Mouse (Mus musculus): Measurements from ENCODE around the gene Psmc5. TPM values are rescaled to one million over a fixed set of nuclear protein-coding genes. Genes with fewer than 3 reads are reported as not detected.
"Not testable (repeated sequence)": the region's sequence is repeated elsewhere in the genome, so short reads cannot be mapped to it uniquely, and the experiment has no call there.

Gene Psmc5
- 330 and 386 TPM in 2 replicates for polyA plus RNA-seq (2016; fragmentation: Nextera tagmentation; extraction: Ambion mirVana)

DNA sequence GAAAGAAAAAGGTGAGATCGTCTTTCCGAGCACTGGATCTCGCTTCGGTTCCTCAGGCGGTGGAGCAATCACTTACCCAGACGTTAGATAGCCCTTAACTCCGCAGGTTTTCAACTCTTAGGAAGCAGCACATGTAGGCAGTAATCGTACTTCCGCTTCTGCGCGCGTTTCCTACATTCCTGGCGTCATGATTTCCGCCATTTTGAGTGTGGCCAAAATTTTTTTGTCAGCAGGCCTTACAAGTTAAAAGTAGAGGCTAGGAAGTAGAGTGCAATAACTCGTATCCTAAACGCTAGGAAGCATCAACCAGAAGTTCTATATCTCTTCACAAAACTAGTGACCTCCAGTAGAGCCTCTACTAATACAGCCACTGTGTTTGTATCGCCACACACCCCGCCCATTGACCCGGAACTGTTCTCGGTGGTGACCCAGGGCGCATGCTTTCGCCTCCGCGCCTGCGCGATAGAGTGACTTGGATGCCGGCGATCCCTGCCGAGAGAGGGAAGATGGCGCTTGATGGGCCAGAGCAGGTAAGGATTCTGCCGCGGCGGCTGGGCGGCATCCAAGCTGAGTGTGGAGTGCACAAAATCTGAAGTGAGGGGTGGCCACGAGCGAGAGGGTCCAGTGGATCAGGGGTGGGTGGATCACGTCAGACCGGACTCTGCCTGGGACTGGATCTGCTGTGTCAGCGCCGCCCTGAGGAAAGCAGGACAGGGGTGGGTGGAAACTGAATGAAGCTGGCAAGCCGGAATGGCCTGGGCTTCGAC, at the start of gene Psmc5, which contains the start of gene Ftsj3:
TSS of gene Psmc5 (plus strand) at position 470 of the 767 bp plus-strand sequence.
TSS of gene Ftsj3 (minus strand) at position 395 of the 767 bp plus-strand sequence.
- under 1% methylated on average over 42 of the region's 42 CpGs for WGBS
- peak; percentile 98 for DNase-seq (ENCODE audit: low spot score)
- H3K4me1 ChIP-seq: peaks cover 19% of the 10 kb centered on the region
- H3K4me3 ChIP-seq: peak within 1 kb of the TSS; percentile 83
- H3K36me3 ChIP-seq: peaks cover 68% of the 10 kb centered on the region
- no peaks in the 10 kb centered on the region for H3K9me3 ChIP-seq
- no peaks in the 10 kb centered on the region for H3K27me3 ChIP-seq (ENCODE audit: insufficient read depth, poor library complexity, severe bottlenecking)
- H3K27ac ChIP-seq: peak within 1 kb of the TSS; percentile 95

DNA sequence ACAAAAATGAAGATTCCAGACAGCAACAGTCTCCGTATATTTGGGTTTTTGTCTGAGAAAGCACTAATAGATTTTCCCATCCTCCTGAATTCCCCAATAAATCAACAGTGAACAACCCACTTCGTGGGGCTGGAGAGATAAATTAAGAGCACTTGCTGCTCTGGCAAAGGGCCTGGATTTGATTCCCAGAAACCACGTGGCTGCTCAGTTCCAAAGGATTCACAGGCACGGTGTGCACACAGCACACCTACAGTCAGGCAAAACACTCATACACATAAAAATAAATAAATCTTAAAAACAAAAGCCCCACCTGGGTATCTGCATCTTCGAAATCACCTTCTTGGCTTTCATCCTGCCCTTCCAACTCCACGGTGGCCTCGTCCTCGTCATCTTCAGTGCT, 43.2 kb upstream of the Psmc5 start:
- H3K36me3 ChIP-seq: peaks cover 52% of the 10 kb centered on the region

DNA sequence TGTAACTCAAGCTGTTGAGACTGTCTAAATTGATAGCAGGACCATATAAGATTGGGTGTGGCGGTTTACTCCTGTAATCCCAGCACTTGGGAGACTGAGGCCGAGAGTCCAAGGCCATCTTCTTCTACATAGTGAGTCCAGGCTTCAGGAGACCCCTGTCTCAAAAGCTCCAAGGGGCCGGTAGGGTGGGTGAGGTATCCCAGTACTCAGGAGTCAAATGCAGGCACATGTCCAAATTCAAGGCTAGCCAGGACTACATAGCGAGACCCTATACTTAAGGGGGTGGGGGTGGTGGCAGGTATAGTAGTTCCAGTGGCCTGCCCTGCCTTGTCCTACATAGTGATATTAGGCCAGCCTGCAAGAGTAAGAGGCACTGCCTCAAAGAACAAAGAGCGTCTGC, 41.1 kb upstream of the Psmc5 start:
- Histone ChIP-seq H3K4me1 (peaks cover 21% of the 10 kb centered on the region), H3K27ac (0 out of 2 replicates have a peak overlapping the region, but pooled peaks have one; percentile 97), H3K9me3 (no peaks in the 10 kb centered on the region), H3K36me3 (peaks cover 32% of the 10 kb centered on the region), H3K27me3 (ENCODE audit: insufficient read depth, poor library complexity, severe bottlenecking) (no peaks in the 10 kb centered on the region), H3K4me3 (peak overlapping the region; percentile 93)
- WGBS: 87% methylated on average over 5 of the region's 5 CpGs
- no peak for DNase-seq (ENCODE audit: low spot score)

More for the DNA sequence above, 43.2 kb upstream of the Psmc5 start:
- Histone ChIP-seq H3K4me1 (peaks cover 11% of the 10 kb centered on the region; the same call in 1 of the 2 replicates), H3K27me3 (ENCODE audit: insufficient read depth, poor library complexity, severe bottlenecking) (no peaks in the 10 kb centered on the region), H3K27ac (no peak overlapping the region), H3K9me3 (no peaks in the 10 kb centered on the region), H3K4me3 (no peak overlapping the region)
- 92% methylated on average over 8 of the region's 8 CpGs for WGBS
- DNase-seq (ENCODE audit: low spot score): no peak

DNA sequence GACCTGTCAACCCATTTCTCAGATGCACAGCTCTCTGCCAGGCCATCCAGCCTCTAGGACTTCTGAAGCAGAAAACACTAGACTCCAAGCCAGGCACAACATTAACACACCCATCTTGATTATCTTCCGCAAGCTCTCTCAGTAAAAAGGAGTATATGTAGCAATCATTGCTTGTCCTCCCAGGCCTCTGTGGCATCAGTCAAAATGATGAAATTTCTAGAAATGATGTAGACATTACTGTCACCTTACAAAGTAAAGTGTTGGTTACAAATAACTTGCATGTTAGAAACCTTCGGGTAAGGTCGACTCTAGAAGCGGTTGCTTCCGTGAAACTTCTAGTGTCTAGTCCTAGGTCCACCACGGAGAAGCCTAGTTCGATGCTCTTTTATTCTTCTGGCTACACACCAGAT, 40.5 kb upstream of the Psmc5 start:
- Histone ChIP-seq H3K27ac (peak overlapping the region; percentile 97), H3K4me3 (peak overlapping the region; percentile 93)
- WGBS: 26% methylated on average over 7 of the region's 7 CpGs

DNA sequence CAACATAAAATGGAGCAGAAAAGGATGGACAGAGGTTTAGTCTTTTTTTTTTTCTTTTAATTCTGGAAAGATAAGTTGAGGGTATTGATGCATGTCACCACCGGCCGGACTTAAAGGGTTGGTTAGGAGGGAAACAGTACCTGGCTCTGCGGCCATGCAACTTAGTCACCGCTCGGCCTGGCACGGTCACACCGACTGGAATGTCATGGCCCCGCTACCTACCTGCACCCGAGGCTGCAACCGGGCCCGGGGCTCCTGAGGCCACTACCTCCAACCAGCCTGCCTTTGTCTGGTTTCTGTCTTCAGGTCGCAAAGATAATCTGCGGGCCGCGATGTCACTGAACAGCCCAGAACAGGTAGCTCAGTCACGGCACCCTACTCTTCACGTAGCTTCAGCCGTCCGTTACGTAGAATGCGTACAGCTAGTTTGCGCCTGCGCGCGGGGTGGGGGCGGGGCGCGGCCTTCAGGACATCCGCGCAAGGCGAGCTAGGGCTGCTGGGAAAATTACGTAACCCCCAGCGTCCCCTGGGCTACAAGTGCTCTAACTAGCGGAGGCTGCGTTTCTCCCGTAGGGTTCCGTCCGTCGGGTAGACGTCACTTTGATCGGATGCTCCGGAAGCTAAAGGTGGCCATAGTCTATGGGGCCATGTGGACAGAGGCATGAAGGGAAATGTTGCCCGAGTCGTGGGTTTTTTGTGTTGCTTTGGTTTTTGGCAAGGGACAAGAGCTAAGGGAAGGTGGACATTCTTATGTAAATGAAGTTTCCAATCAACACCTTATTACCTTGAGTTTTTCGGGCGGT, 39.8 kb upstream of the Psmc5 start, which contains the start of gene Ccdc47:
TSS of gene Ccdc47 (minus strand) at position 418 of the 803 bp plus-strand sequence.
- WGBS: under 1% methylated on average over 46 of the region's 46 CpGs
- Histone ChIP-seq H3K36me3 (peaks cover 21% of the 10 kb centered on the region), H3K27ac (peak within 1 kb of the TSS; percentile 97), H3K4me1 (peaks cover 21% of the 10 kb centered on the region), H3K4me3 (peak within 1 kb of the TSS; percentile 93), H3K27me3 (ENCODE audit: insufficient read depth, poor library complexity, severe bottlenecking) (no peaks in the 10 kb centered on the region), H3K9me3 (no peaks in the 10 kb centered on the region)
- DNase-seq (ENCODE audit: low spot score): peak; percentile 99

More for the DNA sequence above, 40.5 kb upstream of the Psmc5 start:
- no peaks in the 10 kb centered on the region for H3K9me3 ChIP-seq
- no peaks in the 10 kb centered on the region for H3K27me3 ChIP-seq (ENCODE audit: insufficient read depth, poor library complexity, severe bottlenecking)
- H3K4me1 ChIP-seq: peaks cover 21% of the 10 kb centered on the region
- peaks cover 26% of the 10 kb centered on the region for H3K36me3 ChIP-seq
- no peak for DNase-seq (ENCODE audit: low spot score)

DNA sequence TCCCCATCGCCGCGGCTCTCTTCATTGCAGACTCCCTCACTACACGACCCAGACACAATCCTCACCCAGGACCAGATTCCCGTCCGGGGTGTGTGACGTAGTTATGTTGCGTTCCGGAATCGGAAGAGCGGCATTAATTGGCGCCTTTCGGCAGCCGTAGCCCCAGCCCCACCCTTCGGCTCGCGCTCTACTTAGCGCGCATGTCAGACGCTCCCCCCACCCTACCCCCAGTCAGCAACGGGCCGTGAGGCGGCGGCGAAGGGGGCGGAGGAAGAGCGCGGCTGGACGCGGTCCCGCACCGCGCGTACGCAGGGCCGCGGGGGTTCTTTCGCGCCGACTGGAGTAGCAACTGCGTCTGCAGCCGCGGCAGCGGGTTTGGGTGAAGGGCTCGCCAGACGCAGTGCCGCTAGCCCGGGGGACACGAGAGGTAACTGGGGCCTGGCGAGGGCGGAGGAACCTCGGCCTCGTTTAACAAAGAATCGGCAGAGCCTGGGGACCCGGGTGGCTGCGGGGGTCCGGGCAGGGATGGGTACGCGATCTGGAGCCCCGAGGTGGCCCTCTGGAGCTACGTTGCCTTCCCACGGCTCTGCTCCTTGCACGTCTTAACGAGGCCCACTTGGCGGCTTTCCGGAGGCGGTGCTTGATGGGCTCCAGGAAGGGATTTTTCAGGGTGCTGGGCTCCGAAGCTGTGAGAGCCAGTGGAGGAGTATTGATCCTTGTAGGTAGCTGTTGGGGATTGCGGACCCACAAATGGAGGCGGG, 39.0 kb upstream of the Psmc5 start, which contains the start of gene Ddx42:
TSS of gene Ddx42 (plus strand) at position 197 of the 761 bp plus-strand sequence.
- H3K27ac ChIP-seq: peak within 1 kb of the TSS; percentile 97
- under 1% methylated on average over 70 of the region's 70 CpGs for WGBS

DNA sequence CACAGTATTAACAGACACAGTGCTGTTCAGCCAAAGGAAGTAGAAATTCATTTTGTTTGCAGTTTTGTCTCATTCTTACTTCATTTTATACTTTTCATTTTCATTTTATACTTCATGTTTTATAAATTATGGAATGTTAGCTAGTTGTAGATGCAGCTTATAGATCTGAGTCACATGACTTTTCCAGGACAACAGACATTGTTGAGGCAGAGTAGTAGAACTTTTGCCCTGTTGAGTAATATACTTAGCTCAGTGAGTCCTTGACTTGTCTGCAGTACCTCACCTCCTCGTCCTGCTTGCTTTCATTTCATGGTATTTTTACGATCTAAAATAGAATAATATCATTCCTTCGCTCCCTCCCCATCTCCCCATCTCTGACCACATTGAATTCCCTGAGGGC, 35.4 kb upstream of the Psmc5 start:
- peaks cover 19% of the 10 kb centered on the region for H3K36me3 ChIP-seq
- no peak overlapping the region for H3K4me3 ChIP-seq
- 90% methylated on average over 3 of the region's 3 CpGs for WGBS
- H3K9me3 ChIP-seq: no peaks in the 10 kb centered on the region
- DNase-seq (ENCODE audit: low spot score): no peak
- H3K27ac ChIP-seq: no peak overlapping the region
- peaks cover 10% of the 10 kb centered on the region for H3K4me1 ChIP-seq
- H3K27me3 ChIP-seq (ENCODE audit: insufficient read depth, poor library complexity, severe bottlenecking): no peaks in the 10 kb centered on the region

More for the DNA sequence above, 39.0 kb upstream of the Psmc5 start, which contains the start of gene Ddx42:
- peaks cover 13% of the 10 kb centered on the region for H3K36me3 ChIP-seq
- peak; percentile 96 for DNase-seq (ENCODE audit: low spot score)
- no peaks in the 10 kb centered on the region for H3K9me3 ChIP-seq
- H3K27me3 ChIP-seq (ENCODE audit: insufficient read depth, poor library complexity, severe bottlenecking): no peaks in the 10 kb centered on the region
- H3K4me1 ChIP-seq: peaks cover 21% of the 10 kb centered on the region
- H3K4me3 ChIP-seq: peak within 1 kb of the TSS; percentile 93

DNA sequence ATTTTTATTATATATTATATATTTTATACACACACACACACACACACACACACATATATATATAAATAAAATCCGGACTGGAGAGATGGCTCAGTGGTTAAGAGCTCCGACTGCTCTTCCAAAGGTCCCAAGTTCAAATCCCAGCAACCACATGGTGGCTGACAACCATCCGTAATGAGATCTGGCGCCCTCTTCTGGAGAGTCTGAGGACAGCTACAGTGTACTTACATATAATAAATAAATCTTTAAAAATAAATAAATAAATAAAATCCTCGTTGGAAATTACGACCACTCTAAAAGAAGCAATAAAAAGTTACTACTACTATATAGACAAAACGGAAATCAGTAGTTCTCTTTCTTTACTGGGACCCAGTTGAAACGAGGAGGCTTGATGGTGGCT, 22.0 kb upstream of the Psmc5 start:
- not testable (repeated sequence) for H3K4me1 ChIP-seq; H3K27me3 ChIP-seq (ENCODE audit: insufficient read depth, poor library complexity, severe bottlenecking); H3K27ac ChIP-seq; DNase-seq (ENCODE audit: low spot score); H3K9me3 ChIP-seq; H3K4me3 ChIP-seq
- H3K36me3 ChIP-seq: peaks cover 95% of the 10 kb centered on the region
- 84% methylated on average over 8 of the region's 8 CpGs for WGBS

DNA sequence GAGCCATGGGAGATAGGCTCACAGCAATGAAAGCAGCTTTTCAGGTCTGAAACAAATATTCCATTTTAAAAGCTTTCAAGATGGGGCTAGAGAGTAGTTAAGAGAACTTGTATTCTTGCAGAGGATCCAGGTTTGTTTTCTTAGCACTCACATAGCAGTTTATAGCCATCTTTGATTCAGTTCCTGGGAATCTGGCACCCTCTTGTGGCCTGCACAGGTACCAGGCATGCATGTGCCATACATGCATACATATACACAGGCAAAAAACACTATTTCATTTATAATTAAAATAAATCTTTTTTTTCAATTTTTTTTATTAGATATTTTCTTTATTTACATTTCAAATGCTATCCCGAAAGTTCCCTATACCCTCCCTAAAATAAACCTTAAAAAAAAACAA, 9.1 kb upstream of the Psmc5 start:
- Histone ChIP-seq H3K4me3 (no peak overlapping the region), H3K27ac (no peak overlapping the region), H3K36me3 (peaks cover 100% of the 10 kb centered on the region), H3K27me3 (ENCODE audit: insufficient read depth, poor library complexity, severe bottlenecking) (no peaks in the 10 kb centered on the region), H3K9me3 (peaks cover 6% of the 10 kb centered on the region; the same call in 1 of the 2 replicates), H3K4me1 (no peaks in the 10 kb centered on the region)
- WGBS: 93% methylated on average over 1 of the region's 1 CpGs
- no peak for DNase-seq (ENCODE audit: low spot score)

DNA sequence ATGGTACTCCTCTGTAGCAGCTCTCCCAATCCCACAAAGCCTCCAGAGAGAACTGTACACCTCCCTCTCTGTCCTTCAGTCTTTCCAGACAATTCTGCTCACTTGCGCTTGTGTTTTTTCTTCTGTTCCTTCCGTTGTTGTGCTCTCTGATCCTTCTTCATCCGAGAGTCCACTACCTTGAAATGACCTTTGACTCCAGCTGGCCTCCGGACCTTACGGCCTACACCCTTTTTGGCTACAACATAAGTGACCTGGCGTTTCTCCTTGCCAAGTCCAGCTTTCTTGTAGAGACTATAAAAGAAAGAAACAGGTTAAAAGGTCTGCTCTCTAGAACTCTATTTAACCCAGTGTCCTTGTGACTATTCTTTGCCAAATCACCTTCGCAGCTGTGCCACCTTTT, 6.6 kb upstream of the Psmc5 start:
- H3K27me3 ChIP-seq (ENCODE audit: insufficient read depth, poor library complexity, severe bottlenecking): no peaks in the 10 kb centered on the region
- 0 out of 2 replicates have a peak, but pooled peaks cover under 1% of the 10 kb centered on the region for H3K4me1 ChIP-seq
- DNase-seq (ENCODE audit: low spot score): no peak
- H3K27ac ChIP-seq: no peak overlapping the region
- H3K4me3 ChIP-seq: no peak overlapping the region
- H3K9me3 ChIP-seq: peaks cover 6% of the 10 kb centered on the region; the same call in 1 of the 2 replicates
- 87% methylated on average over 7 of the region's 7 CpGs for WGBS
- peaks cover 100% of the 10 kb centered on the region for H3K36me3 ChIP-seq

DNA sequence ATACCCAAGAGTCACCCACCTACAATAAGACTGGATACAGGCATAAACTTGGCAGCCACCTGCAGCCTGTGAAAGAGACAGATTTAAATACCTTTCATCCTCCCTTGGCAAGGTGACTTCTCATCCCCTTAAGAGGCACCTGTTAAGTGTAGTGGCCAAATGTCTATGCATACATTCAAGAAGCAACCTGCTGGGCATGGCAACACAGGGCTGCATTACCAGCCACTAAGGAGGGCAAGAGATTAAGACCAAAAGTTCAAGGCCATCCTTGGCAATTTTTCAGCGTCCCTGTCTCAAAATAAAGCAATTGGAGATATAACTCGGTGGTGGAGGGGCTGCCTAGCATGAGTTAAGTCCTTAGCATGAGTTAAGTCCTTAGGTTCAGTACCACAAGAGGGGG, 1.2 kb upstream of the Psmc5 start:
- H3K4me3 ChIP-seq: peak overlapping the region; percentile 83
- no peaks in the 10 kb centered on the region for H3K27me3 ChIP-seq (ENCODE audit: insufficient read depth, poor library complexity, severe bottlenecking)
- peaks cover 73% of the 10 kb centered on the region for H3K36me3 ChIP-seq
- no peak for DNase-seq (ENCODE audit: low spot score)
- H3K9me3 ChIP-seq: no peaks in the 10 kb centered on the region
- WGBS: 14% methylated on average over 2 of the region's 2 CpGs
- peaks cover 19% of the 10 kb centered on the region for H3K4me1 ChIP-seq
- peak overlapping the region; percentile 95 for H3K27ac ChIP-seq

DNA sequence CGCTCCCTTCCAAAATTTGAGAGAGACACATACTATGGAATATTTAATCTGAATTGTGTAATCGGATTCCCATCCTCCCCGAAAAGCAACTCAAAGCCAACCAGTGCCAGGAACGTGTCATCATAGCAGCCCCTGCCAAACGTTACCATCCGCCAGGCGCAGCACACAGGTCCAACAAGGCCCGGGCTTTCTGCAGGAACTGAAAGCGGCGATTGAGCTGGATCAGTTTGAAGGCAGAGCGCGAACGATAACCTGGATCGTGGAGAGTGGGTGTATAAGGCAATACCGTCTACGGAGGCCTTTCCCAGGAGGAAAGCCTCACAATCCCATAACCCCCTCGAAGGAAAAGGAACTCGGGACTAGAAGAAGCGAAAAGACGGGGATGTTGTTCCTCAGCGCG, 780 bp upstream of the Psmc5 start:
- Histone ChIP-seq H3K4me3 (peak overlapping the region; percentile 83), H3K27me3 (ENCODE audit: insufficient read depth, poor library complexity, severe bottlenecking) (no peaks in the 10 kb centered on the region), H3K4me1 (peaks cover 19% of the 10 kb centered on the region), H3K36me3 (peaks cover 70% of the 10 kb centered on the region), H3K27ac (peak overlapping the region; percentile 95), H3K9me3 (no peaks in the 10 kb centered on the region)
- DNase-seq (ENCODE audit: low spot score): peak; percentile 77
- WGBS: 4% methylated on average over 22 of the region's 22 CpGs
